Mouse (Mus musculus) Patski (cell line): ENCODE data around the gene Ppfia4. TPM values are rescaled to one million over a fixed set of nuclear protein-coding genes. Genes with fewer than 3 reads are reported as not detected.

Experiments
- ATAC-seq: fragments of 100-300 bp; one replicate; pipeline ENCODE4 v1.8.0; 2021
- CTCF ChIA-PET: fragments of 350-600 bp; sonication (Branson Sonifier 250); formaldehyde crosslinking; loops from one replicate; lab custom pipeline; 2022; ENCODE audit warnings: inconsistent platforms; lab: Charles Lee
- POLR2A ChIA-PET: fragments of 350-600 bp; sonication (Branson Sonifier 250); formaldehyde crosslinking; loops from one replicate; lab custom pipeline; 2022; ENCODE audit warnings: antibody characterized with exemption, inconsistent platforms; lab: Charles Lee
- DNase-seq: peaks from one replicate; pipeline ENCODE4 v3.0.0-alpha.2; 2011; ENCODE audit warnings: low read depth, low spot score
- H3K27me3 ChIP-seq: fragments of 371-371 bp; one replicate; pipeline ENCODE4 v1.5.1; 2021
- CTCF ChIP-seq: fragments of 100-300 bp; IDR thresholded peaks from one replicate; pipeline ENCODE4 v1.5.1; 2021
- in situ Hi-C: fragments of 300-500 bp; cut with MboI; formaldehyde crosslinking; loops from 3 replicates; pipeline ENCODE4 v1.11.1; 2018; ENCODE audit warnings: low pct_unique_long_range_greater_than_20kb, mixed read lengths
- polyA plus RNA-seq: library from polyadenylated mRNA; unstranded; gene quantifications from one replicate; pipeline ENCODE4 v1.2.3, GENCODE M21; 2021

Ppfia4 gene
- polyA plus RNA-seq, 1 experiment from 2014 or later = 0.30 TPM

GRCm38 (mm10) chr1:134339757-134340619, 7.3 kb upstream of the Ppfia4 start:
- ChIA-PET POLR2A (interaction anchor here (0.7 kb wide), 1 partner anchor 14 kb away, joined by 3 read pairs; no protein-coding TSS in a partner anchor), CTCF (interaction anchor here (0.9 kb wide), 1 partner anchor 12 kb away, joined by 3 read pairs; no protein-coding TSS in a partner anchor)
- in situ Hi-C loops = no loop called here
- DNase-seq = no peak
- no peak for TF ChIP-seq CTCF
- ATAC-seq = no peak
- no peaks in the 10 kb centered on the region for H3K27me3 ChIP-seq

GRCm38 (mm10) chr1:134339162-134339561, 6.4 kb upstream of the Ppfia4 start:
- ATAC-seq = no peak
- in situ Hi-C loops = no loop called here
- DNase-seq = no peak
- H3K27me3 ChIP-seq = no peaks in the 10 kb centered on the region
- ChIA-PET POLR2A (no interaction called here), CTCF (no interaction called here)
- TF ChIP-seq CTCF = no peak

- ATAC-seq (no peak), DNase-seq (no peak)
- no peak for TF ChIP-seq CTCF
- in situ Hi-C loops = no loop called here
- CTCF ChIA-PET = interaction anchor here (0.7 kb wide), 1 partner anchor 166 kb away, joined by 3 read pairs; no protein-coding TSS in a partner anchor
- no peaks in the 10 kb centered on the region for H3K27me3 ChIP-seq
- POLR2A ChIA-PET = no interaction called here
Measured at GRCm38 (mm10) chr1:134336958-134337710, 4.4 kb upstream of the Ppfia4 start.

GRCm38 (mm10) chr1:134335924-134336810, 3.4 kb upstream of the Ppfia4 start:
- CTCF ChIA-PET = no interaction called here
- no peak for TF ChIP-seq CTCF
- ATAC-seq = no peak
- DNase-seq = no peak
- POLR2A ChIA-PET = no interaction called here
- in situ Hi-C loops = no loop called here
- no peaks in the 10 kb centered on the region for H3K27me3 ChIP-seq

GRCm38 (mm10) chr1:134335211-134335923, 2.6 kb upstream of the Ppfia4 start:
- CTCF ChIA-PET = no interaction called here
- no peaks in the 10 kb centered on the region for H3K27me3 ChIP-seq
- POLR2A ChIA-PET = no interaction called here
- DNase-seq (no peak), ATAC-seq (no peak)
- in situ Hi-C loops = no loop called here
- no peak for TF ChIP-seq CTCF

- ChIA-PET POLR2A (interaction anchor here (0.6 kb wide), 2 partner anchors 19 to 164 kb away, joined by 3 read pairs; no protein-coding TSS in a partner anchor), CTCF (no interaction called here)
- in situ Hi-C loops = no loop called here
- no peak for ATAC-seq
- no peak for DNase-seq
- no peak for TF ChIP-seq CTCF
- H3K27me3 ChIP-seq = no peaks in the 10 kb centered on the region
Measured at GRCm38 (mm10) chr1:134334111-134334827, 1.5 kb upstream of the Ppfia4 start.

- H3K27me3 ChIP-seq = no peaks in the 10 kb centered on the region
- no peak for DNase-seq
- CTCF ChIA-PET = interaction anchor here (1.3 to 5.0 kb wide), 3 partner anchors 11 to 212 kb away, joined by 3 to 28 read pairs (median 8); no protein-coding TSS in a partner anchor
- in situ Hi-C loops = no loop called here
- no peak for TF ChIP-seq CTCF
- POLR2A ChIA-PET = no interaction called here
- ATAC-seq = no peak
Measured at GRCm38 (mm10) chr1:134333371-134334110, 813 bp upstream of the Ppfia4 start.

- ChIA-PET CTCF (interaction anchor here (0.6 to 5.0 kb wide), 8 partner anchors 9 to 276 kb away, joined by 3 to 28 read pairs (median 4); no protein-coding TSS in a partner anchor), POLR2A (interaction anchor here (0.8 to 1.1 kb wide), 3 partner anchors 30 to 97 kb away, joined by 3 read pairs; no protein-coding TSS in a partner anchor)
- DNase-seq (no peak), ATAC-seq (no peak)
- TF ChIP-seq CTCF = no peak
- in situ Hi-C loops = no loop called here
- no peaks in the 10 kb centered on the region for H3K27me3 ChIP-seq
Measured at GRCm38 (mm10) chr1:134331879-134332635, 671 bp downstream of the Ppfia4 start.
